In the genomic region with DNA sequence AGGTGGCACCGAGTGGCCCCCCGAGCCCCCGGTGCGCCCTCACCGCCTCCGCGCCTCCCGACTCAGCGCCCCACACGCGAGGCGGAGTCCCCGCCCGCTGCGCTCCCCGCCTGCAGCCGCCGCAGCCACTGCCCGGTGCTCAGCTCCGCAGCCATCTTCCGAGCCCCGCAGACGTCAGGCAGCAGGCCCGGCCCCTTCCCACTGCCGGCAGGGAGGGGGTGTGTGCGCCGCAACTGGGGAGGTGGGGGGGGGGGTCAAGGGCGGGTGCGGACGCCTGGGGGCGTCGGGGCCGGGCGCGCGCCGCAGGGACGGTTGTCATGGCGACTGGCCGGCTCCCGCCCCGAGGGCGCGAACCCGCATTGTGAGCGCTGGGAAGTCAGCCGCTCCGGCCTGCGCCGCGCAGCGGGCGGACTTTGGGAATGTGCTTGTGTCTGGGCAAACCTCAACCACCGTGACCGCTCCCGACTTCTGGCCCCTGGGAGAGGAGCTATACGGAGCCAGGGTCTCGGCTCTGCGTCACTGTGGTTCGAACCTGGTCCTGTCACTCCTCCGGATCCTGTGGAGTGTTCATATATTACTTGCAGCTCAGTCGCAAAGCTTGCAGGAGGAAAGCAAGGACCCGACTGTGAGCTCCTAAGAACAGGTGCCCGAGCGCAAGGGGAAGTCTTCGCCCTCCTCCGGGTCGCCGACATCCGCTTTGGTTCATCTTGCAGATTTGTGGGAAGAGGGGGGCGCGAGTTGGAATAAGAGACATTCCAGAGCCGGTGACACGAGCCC, we compare ENCODE assay signal across 8 mouse cellular contexts. TPM values are rescaled to one million over a fixed set of nuclear protein-coding genes. Genes with fewer than 3 reads are reported as not detected.
DNase-seq lines count a peak whose midpoint lies in the region.

Gene Sgsm2, minus strand, starts transcription at position 160 of the 777 bp plus-strand sequence.

- peak; percentile 41 for DNase-seq in MEL-GATA-1-ER (ENCODE audit: extremely low read depth, low read depth)
- peak; percentile 61 for DNase-seq in cerebellum, adult 8-10 months
- peak; percentile 57 for DNase-seq in forelimb bud, embryonic 11.5 days (ENCODE audit: low read depth, low spot score)
- peak; percentile 75 for DNase-seq in heart, postnatal 4 days
- peak; percentile 66 to 77 for DNase-seq in layer of hippocampus, postnatal 10 days (ENCODE audit: low spot score in 2 of 2)
- peak; percentile 66 for DNase-seq in lung, postnatal 10 days
- peak; percentile 79 for DNase-seq in ovary, postnatal 36 days (ENCODE audit: low spot score)
- DNase-seq in thymus, postnatal 25 days: peak; percentile 55

RNA-seq across cellular contexts. Expression of gene Sgsm2, which starts in this region (rescaled TPM):
- 10 to 100 TPM; 14.6 to 14.9 TPM for total RNA-seq in heart, postnatal 4 days (2021)
- total RNA-seq in layer of hippocampus, postnatal 10 days (2021): 10 to 100 TPM; 69.9 to 76.1 TPM

Comparison
In these comparisons a context has a peak if more than half of its experiments do, and no peak if none do; other contexts are left out.
1. Peak in every context shown above with its lines: DNase-seq.
2. RNA of gene Sgsm2 (total RNA-seq): 69.9 to 76.1 TPM in layer of hippocampus, postnatal 10 days; 14.6 to 14.9 TPM in heart, postnatal 4 days; every median in the first group is over 4 times any median in the second.